Mouse (Mus musculus): Measurements from ENCODE around the gene Capza1. TPM values are rescaled to one million over a fixed set of nuclear protein-coding genes. Genes with fewer than 3 reads are reported as not detected.
"Not testable (repeated sequence)": the region's sequence is repeated elsewhere in the genome, so short reads cannot be mapped to it uniquely, and the experiment has no call there.

Capza1 gene
- polyA plus RNA-seq (2015; fragmentation: Nextera tagmentation; extraction: Ambion mirVana), result 197 and 201 TPM in 2 replicates

GRCm38 (mm10) chr3:104863786-104864650 is at the start of gene Capza1, which contains the start of gene St7l:
Gene Capza1 (minus strand): TSS chr3:104864505.
Gene St7l (plus strand): TSS chr3:104864005.
- 0% methylated on average over 43 of the region's 43 CpGs for WGBS
- ATAC-seq, result peak; percentile 98
- Histone ChIP-seq H3K4me3 (replicated peaks) (peak within 1 kb of the TSS; percentile 93), H3K36me3 (peaks cover 5% of the 10 kb centered on the region; the same call in 1 of the 2 replicates), H3K9me3 (no peaks in the 10 kb centered on the region), H3K4me2 (replicated peaks) (peak within 1 kb of the TSS; percentile 85), H3K27ac (peak within 1 kb of the TSS; percentile 95), H3K4me1 (replicated peaks) (peaks cover 38% of the 10 kb centered on the region), H3K9ac (replicated peaks) (peak within 1 kb of the TSS; percentile 93), H3K27me3 (no peaks in the 10 kb centered on the region)

- H3K27ac ChIP-seq, result no peak overlapping the region
- no peak overlapping the region for H3K4me3 ChIP-seq (replicated peaks)
- H3K9ac ChIP-seq (replicated peaks), result no peak overlapping the region
- H3K4me2 ChIP-seq (replicated peaks), result no peak overlapping the region
- peaks cover 26% of the 10 kb centered on the region for H3K36me3 ChIP-seq
- WGBS, result 87% methylated on average over 6 of the region's 6 CpGs
- H3K4me1 ChIP-seq (replicated peaks), result no peaks in the 10 kb centered on the region
- no peaks in the 10 kb centered on the region for H3K27me3 ChIP-seq
- H3K9me3 ChIP-seq, result no peaks in the 10 kb centered on the region
- ATAC-seq, result no peak
Observed at GRCm38 (mm10) chr3:104909195-104909594, 44.9 kb upstream of the Capza1 start.

- H3K4me3 ChIP-seq (replicated peaks), result no peak overlapping the region
- no peaks in the 10 kb centered on the region for H3K27me3 ChIP-seq
- no peak overlapping the region for H3K9ac ChIP-seq (replicated peaks)
- ATAC-seq, result no peak
- no peaks in the 10 kb centered on the region for H3K9me3 ChIP-seq
- WGBS, result 84% methylated on average over 3 of the region's 3 CpGs
- peaks cover 36% of the 10 kb centered on the region for H3K36me3 ChIP-seq
- H3K27ac ChIP-seq, result no peak overlapping the region
- no peaks in the 10 kb centered on the region for H3K4me1 ChIP-seq (replicated peaks)
- no peak overlapping the region for H3K4me2 ChIP-seq (replicated peaks)
Observed at GRCm38 (mm10) chr3:104906007-104906406, 41.7 kb upstream of the Capza1 start.

- H3K9me3 ChIP-seq, result no peaks in the 10 kb centered on the region
- H3K4me1 ChIP-seq (replicated peaks), result no peaks in the 10 kb centered on the region
- H3K27me3 ChIP-seq, result no peaks in the 10 kb centered on the region
- no peak overlapping the region for H3K27ac ChIP-seq
- peaks cover 33% of the 10 kb centered on the region for H3K36me3 ChIP-seq
- H3K4me3 ChIP-seq (replicated peaks), result no peak overlapping the region
- H3K4me2 ChIP-seq (replicated peaks), result no peak overlapping the region
- ATAC-seq, result no peak
- WGBS, result 96% methylated on average over 4 of the region's 4 CpGs
- no peak overlapping the region for H3K9ac ChIP-seq (replicated peaks)
Observed at GRCm38 (mm10) chr3:104905389-104905788, 41.1 kb upstream of the Capza1 start.

- 94% methylated on average over 4 of the region's 4 CpGs for WGBS
- ATAC-seq, result no peak
- no peak overlapping the region for H3K4me2 ChIP-seq (replicated peaks)
Observed at GRCm38 (mm10) chr3:104901154-104901553, 36.8 kb upstream of the Capza1 start.

GRCm38 (mm10) chr3:104896141-104896540 is 31.8 kb upstream of the Capza1 start:
- H3K4me1 ChIP-seq (replicated peaks), result no peaks in the 10 kb centered on the region
- H3K36me3 ChIP-seq, result peaks cover 51% of the 10 kb centered on the region

More at GRCm38 (mm10) chr3:104901154-104901553, 36.8 kb upstream of the Capza1 start:
- no peak overlapping the region for H3K27ac ChIP-seq
- no peaks in the 10 kb centered on the region for H3K27me3 ChIP-seq
- no peaks in the 10 kb centered on the region for H3K9me3 ChIP-seq
- peaks cover 42% of the 10 kb centered on the region for H3K36me3 ChIP-seq
- no peak overlapping the region for H3K9ac ChIP-seq (replicated peaks)
- no peaks in the 10 kb centered on the region for H3K4me1 ChIP-seq (replicated peaks)
- H3K4me3 ChIP-seq (replicated peaks), result no peak overlapping the region

GRCm38 (mm10) chr3:104888585-104888984 is 24.3 kb upstream of the Capza1 start:
- H3K27me3 ChIP-seq, result no peaks in the 10 kb centered on the region
- peaks cover 39% of the 10 kb centered on the region for H3K36me3 ChIP-seq
- H3K27ac ChIP-seq, result no peak overlapping the region
- H3K9me3 ChIP-seq, result no peaks in the 10 kb centered on the region
- no peak for ATAC-seq
- no peaks in the 10 kb centered on the region for H3K4me1 ChIP-seq (replicated peaks)
- no peak overlapping the region for H3K4me3 ChIP-seq (replicated peaks)
- no peak overlapping the region for H3K4me2 ChIP-seq (replicated peaks)
- WGBS, result 95% methylated on average over 3 of the region's 3 CpGs
- no peak overlapping the region for H3K9ac ChIP-seq (replicated peaks)

More at GRCm38 (mm10) chr3:104896141-104896540, 31.8 kb upstream of the Capza1 start:
- Histone ChIP-seq H3K27me3 (no peaks in the 10 kb centered on the region), H3K4me2 (replicated peaks) (no peak overlapping the region), H3K9ac (replicated peaks) (no peak overlapping the region), H3K9me3 (no peaks in the 10 kb centered on the region), H3K4me3 (replicated peaks) (no peak overlapping the region), H3K27ac (no peak overlapping the region)
- ATAC-seq, result no peak
- 90% methylated on average over 3 of the region's 3 CpGs for WGBS

GRCm38 (mm10) chr3:104869611-104870010 is 5.3 kb upstream of the Capza1 start:
- Histone ChIP-seq H3K27me3 (no peaks in the 10 kb centered on the region), H3K9ac (replicated peaks) (no peak overlapping the region), H3K27ac (no peak overlapping the region), H3K4me2 (replicated peaks) (no peak overlapping the region), H3K9me3 (no peaks in the 10 kb centered on the region), H3K4me3 (replicated peaks) (no peak overlapping the region), H3K36me3 (peaks cover 49% of the 10 kb centered on the region), H3K4me1 (replicated peaks) (peaks cover 11% of the 10 kb centered on the region)
- no peak for ATAC-seq

GRCm38 (mm10) chr3:104866674-104867073 is 2.4 kb upstream of the Capza1 start:
- peak overlapping the region; percentile 85 for H3K4me2 ChIP-seq (replicated peaks)

GRCm38 (mm10) chr3:104865341-104865788 is 1.1 kb upstream of the Capza1 start:
- Histone ChIP-seq H3K9me3 (no peaks in the 10 kb centered on the region), H3K4me2 (replicated peaks) (peak overlapping the region; percentile 85), H3K27ac (peak overlapping the region; percentile 95), H3K4me3 (replicated peaks) (peak overlapping the region; percentile 93), H3K9ac (replicated peaks) (peak overlapping the region; percentile 93), H3K36me3 (peaks cover 12% of the 10 kb centered on the region), H3K27me3 (no peaks in the 10 kb centered on the region), H3K4me1 (replicated peaks) (peaks cover 38% of the 10 kb centered on the region)
- 1% methylated on average over 12 of the region's 12 CpGs for WGBS
- peak; percentile 14 for ATAC-seq

More at GRCm38 (mm10) chr3:104866674-104867073, 2.4 kb upstream of the Capza1 start:
- not testable (repeated sequence) for ATAC-seq; H3K9me3 ChIP-seq; H3K27ac ChIP-seq; H3K27me3 ChIP-seq; H3K9ac ChIP-seq (replicated peaks); H3K4me3 ChIP-seq (replicated peaks)
- Histone ChIP-seq H3K4me1 (replicated peaks) (peaks cover 30% of the 10 kb centered on the region), H3K36me3 (peaks cover 25% of the 10 kb centered on the region)

GRCm38 (mm10) chr3:104864651-104865340 is 491 bp upstream of the Capza1 start:
- Histone ChIP-seq H3K9me3 (no peaks in the 10 kb centered on the region), H3K4me2 (replicated peaks) (peak overlapping the region; percentile 85), H3K4me3 (replicated peaks) (peak overlapping the region; percentile 93), H3K27ac (peak overlapping the region; percentile 95), H3K9ac (replicated peaks) (peak overlapping the region; percentile 93), H3K36me3 (peaks cover 7% of the 10 kb centered on the region; the same call in 1 of the 2 replicates), H3K27me3 (no peaks in the 10 kb centered on the region), H3K4me1 (replicated peaks) (peaks cover 38% of the 10 kb centered on the region)
- ATAC-seq, result peak; percentile 92
- under 1% methylated on average over 48 of the region's 48 CpGs for WGBS

- WGBS, result 91% methylated on average over 1 of the region's 1 CpGs
- no peak overlapping the region for H3K27ac ChIP-seq
- H3K4me2 ChIP-seq (replicated peaks), result no peak overlapping the region
- ATAC-seq, result no peak
- peaks cover 11% of the 10 kb centered on the region; the same call in 1 of the 2 replicates for H3K36me3 ChIP-seq
- no peaks in the 10 kb centered on the region for H3K9me3 ChIP-seq
- no peak overlapping the region for H3K4me3 ChIP-seq (replicated peaks)
- H3K27me3 ChIP-seq, result no peaks in the 10 kb centered on the region
- H3K9ac ChIP-seq (replicated peaks), result no peak overlapping the region
- H3K4me1 ChIP-seq (replicated peaks), result peaks cover 27% of the 10 kb centered on the region
Observed at GRCm38 (mm10) chr3:104858560-104858959, 5.7 kb downstream of the Capza1 start.
